Mouse (Mus musculus) MEL (cell line): Measurements from ENCODE around the gene Eef1b2. TPM values are rescaled to one million over a fixed set of nuclear protein-coding genes. Genes with fewer than 3 reads are reported as not detected.

Source experiments
- DNase-seq: peaks from one replicate; pipeline ENCODE4 v3.0.0; 2011; ENCODE audit warnings: low read depth, low spot score
- H3K27ac ChIP-seq: 2 replicates; pipeline ENCODE4 v1.5.1; 2012; ENCODE audit warnings: low read depth, mild to moderate bottlenecking, control low read depth, low read length, moderate library complexity; ENCODE audit not compliant: control insufficient read depth
- H3K27me3 ChIP-seq, 2 experiments: fragments of 150-350 bp in 1 of 2; sonication (generic) in 1 of 2; 2 replicates each; pipeline ENCODE4 v1.6.1; 2012; ENCODE audit warnings: low read length in 2 of 2, mild to moderate bottlenecking in 2 of 2, improper control_type of control experiment in 1 of 2, moderate library complexity in 1 of 2; ENCODE audit not compliant: insufficient read depth in 2 of 2, control insufficient read depth in 1 of 2
- H3K36me3 ChIP-seq, 2 experiments: 2 replicates each; pipeline ENCODE4 v1.6.1; 2012 to 2014; ENCODE audit warnings: low read length in 2 of 2, improper control_type of control experiment in 1 of 2, inconsistent platforms in 1 of 2, mild to moderate bottlenecking in 1 of 2; ENCODE audit not compliant: insufficient read depth in 2 of 2, control insufficient read depth in 1 of 2
- H3K4me1 ChIP-seq, 2 experiments: fragments of 150-350 bp in 1 of 2; sonication (generic) in 1 of 2; 2 replicates each; pipeline ENCODE4 v1.6.1; 2012; ENCODE audit warnings: low read length in 2 of 2, improper control_type of control experiment in 1 of 2, mild to moderate bottlenecking in 1 of 2; ENCODE audit not compliant: insufficient read depth in 2 of 2, control insufficient read depth in 1 of 2
- H3K4me3 ChIP-seq, 2 experiments: fragments of 150-350 bp in 1 of 2; sonication (generic) in 1 of 2; 2 replicates each; pipeline ENCODE4 v1.5.1; 2012; ENCODE audit warnings: low read depth in 2 of 2, low read length in 2 of 2, mild to moderate bottlenecking in 2 of 2, moderate library complexity in 2 of 2, control low read depth in 1 of 2, improper control_type of control experiment in 1 of 2; ENCODE audit not compliant: control insufficient read depth in 1 of 2, insufficient read depth in 1 of 2
- H3K79me2 ChIP-seq: 2 replicates; pipeline ENCODE4 v1.6.1; 2012; ENCODE audit warnings: mild to moderate bottlenecking, low read length, moderate library complexity; ENCODE audit not compliant: control insufficient read depth, poor library complexity, insufficient read depth
- H3K9ac ChIP-seq: 2 replicates; pipeline ENCODE4 v1.6.1; 2012; ENCODE audit warnings: low read depth, mild to moderate bottlenecking, control low read depth, low read length, moderate library complexity; ENCODE audit not compliant: control insufficient read depth, poor library complexity, severe bottlenecking
- H3K9me3 ChIP-seq: fragments of 150-350 bp; sonication (generic); replicated peaks from 2 replicates; pipeline ENCODE4 v1.6.1; 2012; ENCODE audit warnings: mild to moderate bottlenecking, low read length, improper control_type of control experiment, moderate library complexity; ENCODE audit not compliant: insufficient read depth
- ETS1 ChIP-seq: IDR thresholded peaks from 2 replicates; pipeline ENCODE4 v1.6.1; 2012; ENCODE audit warnings: low read depth, mild to moderate bottlenecking, inconsistent platforms, low read length, improper control_type of control experiment, moderate library complexity
- HCFC1 ChIP-seq: IDR thresholded peaks from 2 replicates; pipeline ENCODE4 v1.6.1; 2012; ENCODE audit warnings: low read depth, mild to moderate bottlenecking, inconsistent platforms, low read length, improper control_type of control experiment, moderate library complexity
- NRF1 ChIP-seq: IDR thresholded peaks from 2 replicates; pipeline ENCODE4 v1.6.1; 2014; ENCODE audit warnings: low read depth, mild to moderate bottlenecking, inconsistent platforms, low read length, improper control_type of control experiment, moderate library complexity; ENCODE audit not compliant: poor library complexity, insufficient read depth, severe bottlenecking
- POLR2A ChIP-seq, 2 experiments: IDR thresholded peaks; 2 replicates each; pipeline ENCODE4 v1.6.1; 2011 to 2012; ENCODE audit warnings: low read length in 2 of 2, mild to moderate bottlenecking in 2 of 2, control low read depth in 1 of 2, improper control_type of control experiment in 1 of 2, low read depth in 1 of 2, moderate library complexity in 1 of 2; ENCODE audit not compliant: control insufficient read depth in 1 of 2, insufficient read depth in 1 of 2, poor library complexity in 1 of 2
- POLR2AphosphoS2 ChIP-seq: IDR thresholded peaks from 2 replicates; pipeline ENCODE4 v1.6.1; 2011; ENCODE audit warnings: low read length, improper control_type of control experiment
- UBTF ChIP-seq: IDR thresholded peaks from 2 replicates; pipeline ENCODE4 v1.6.1; 2012; ENCODE audit warnings: low read depth, mild to moderate bottlenecking, inconsistent platforms, low read length, improper control_type of control experiment, moderate library complexity, borderline replicate concordance; ENCODE audit not compliant: insufficient read depth
- USF1 ChIP-seq: IDR thresholded peaks from 2 replicates; pipeline ENCODE4 v1.6.1; 2014; ENCODE audit warnings: low read depth, mild to moderate bottlenecking, inconsistent platforms, low read length, improper control_type of control experiment, moderate library complexity
- polyA plus RNA-seq, 2 experiments: library from polyadenylated mRNA; stranded (reverse) in 1 of 2; unstranded in 1 of 2; fragments of >175 nt in 1 of 2; fragments of >200 nt in 1 of 2; gene quantifications; 2 replicates each; pipeline versions ENCODE4 v1.2.1 to v1.2.4; 2012; ENCODE audit warnings: low replicate concordance in 2 of 2, low read depth in 1 of 2; ENCODE audit not compliant: insufficient read length in 2 of 2, insufficient read depth in 1 of 2, missing spikeins in 1 of 2
- total RNA-seq: library from RNA; depleted of rRNA; stranded (reverse); fragments of 300-350 nt; gene quantifications from 2 replicates; pipeline ENCODE4 v1.2.3, GENCODE M21; 2012

The Eef1b2 gene
- total and polyA plus RNA-seq, 3 experiments: 1,696 to 2,991 (median 1,846) TPM

GRCm38 (mm10) chr1:63176259-63176603, 394 bp upstream of the Eef1b2 start:
- H3K79me2 ChIP-seq: peaks cover 47% of the 10 kb centered on the region
- H3K9me3 ChIP-seq: no peaks in the 10 kb centered on the region
- H3K27me3 ChIP-seq: no peaks in the 10 kb centered on the region
- peak in 1 of 2 experiments; percentile 41; a peak in 1 of 4 replicates for TF ChIP-seq POLR2A (IDR thresholded peaks at IDR 0.05; ENCODE audit: control insufficient read depth in 1 of 2, insufficient read depth in 1 of 2, low read depth in 1 of 2, low read length in 2 of 2, poor library complexity in 1 of 2)
- TF ChIP-seq ETS1: no peak
- 0 out of 2 replicates have a peak, but pooled peaks have one; percentile 34 for TF ChIP-seq UBTF
- H3K4me3 ChIP-seq: peak overlapping the region; percentile 98 to 100
- peaks cover 2 to 15% of the 10 kb centered on the region in 2 experiments; a peak in 3 of 4 replicates for H3K4me1 ChIP-seq
- no peak for DNase-seq
- H3K9ac ChIP-seq: peak overlapping the region; percentile 94
- peaks cover 19 to 25% of the 10 kb centered on the region in 2 experiments for H3K36me3 ChIP-seq
- H3K27ac ChIP-seq: peak overlapping the region; percentile 87

- Histone ChIP-seq H3K27ac (peak overlapping the region; percentile 23; the same call in 1 of the 2 replicates), H3K4me1 (peaks cover 2 to 15% of the 10 kb centered on the region in 2 experiments; a peak in 3 of 4 replicates)
- TF ChIP-seq HCFC1 (no peak), USF1 (no peak), POLR2AphosphoS2 (peak; percentile 46; the same call in 1 of the 2 replicates)
These were observed 1.7 kb downstream of the Eef1b2 start for GRCm38 (mm10) chr1:63178308-63178707.

GRCm38 (mm10) chr1:63180122-63180521, 3.5 kb downstream of the Eef1b2 start:
- TF ChIP-seq NRF1: no peak
- TF ChIP-seq POLR2AphosphoS2: peak; percentile 55; the same call in 1 of the 2 replicates
- peak in 1 of 2 experiments; percentile 59; a peak in 2 of 4 replicates for TF ChIP-seq POLR2A (IDR thresholded peaks at IDR 0.05; ENCODE audit: control insufficient read depth in 1 of 2, insufficient read depth in 1 of 2, low read depth in 1 of 2, low read length in 2 of 2, poor library complexity in 1 of 2)
- Histone ChIP-seq H3K79me2 (peaks cover 33% of the 10 kb centered on the region), H3K9ac (no peak overlapping the region), H3K36me3 (peaks cover 9 to 22% of the 10 kb centered on the region in 2 experiments), H3K4me1 (peaks cover 2 to 11% of the 10 kb centered on the region in 2 experiments; a peak in 3 of 4 replicates), H3K27ac (no peak overlapping the region), H3K9me3 (no peaks in the 10 kb centered on the region), H3K27me3 (no peaks in the 10 kb centered on the region), H3K4me3 (no peak overlapping the region)
- peak; percentile 34 for DNase-seq

More at GRCm38 (mm10) chr1:63178308-63178707, 1.7 kb downstream of the Eef1b2 start:
- Histone ChIP-seq H3K79me2 (peaks cover 44% of the 10 kb centered on the region), H3K27me3 (no peaks in the 10 kb centered on the region), H3K4me3 (peak overlapping the region; percentile 98 to 100), H3K9me3 (no peaks in the 10 kb centered on the region), H3K9ac (peak overlapping the region; percentile 97), H3K36me3 (peaks cover 9 to 28% of the 10 kb centered on the region in 2 experiments)
- DNase-seq: peak; percentile 36
